Mouse (Mus musculus) layer of hippocampus, adult 2 months (tissue): Measurements from ENCODE around the gene Bloc1s4. TPM values are rescaled to one million over a fixed set of nuclear protein-coding genes. Genes with fewer than 3 reads are reported as not detected.

ENCODE experiments used
- DNase-seq, 2 experiments: peaks; one replicate each; pipeline ENCODE4 v3.0.0; 2022; ENCODE audit warnings: low spot score in 2 of 2
- H3K27ac ChIP-seq: fragments of 200-600 bp; 2 replicates; pipeline ENCODE4 v1.8.1; 2022
- H3K4me3 ChIP-seq: fragments of 200-600 bp; 2 replicates; pipeline ENCODE4 v1.8.1; 2022; ENCODE audit warnings: mild to moderate bottlenecking
- CTCF ChIP-seq: fragments of 200-600 bp; conservative IDR thresholded peaks from 2 replicates; pipeline ENCODE4 v1.8.1; 2022; ENCODE audit warnings: antibody characterized with exemption, mild to moderate bottlenecking, moderate library complexity
- long read RNA-seq, 2 experiments: library from polyadenylated mRNA; stranded (forward); transcript quantifications; one replicate each; pipeline ENCODE4 v2.0.0; 2021; ENCODE audit warnings: borderline mapping rate in 2 of 2
- total RNA-seq, 2 experiments: library from RNA; stranded (reverse); gene quantifications; 2 replicates each; pipeline ENCODE4 v1.2.3; 2021

Gene Bloc1s4
- 10 to 100 TPM; 22.4 to 26.0 TPM for total RNA-seq
- long read RNA-seq, experiment 1, transcript Bloc1s4-201 (1 exons, 1,273 nt): major isoform, 25 of 25 reads
- long read RNA-seq, experiment 1, partial matches to known transcripts: 0 of 25 reads
- long read RNA-seq, experiment 1, other reads (novel, unspliced or antisense): 0 of 25 reads
- long read RNA-seq, experiment 2, transcript Bloc1s4-201 (1 exons, 1,273 nt): major isoform, 29 of 29 reads
- long read RNA-seq, experiment 2, partial matches to known transcripts: 0 of 29 reads
- long read RNA-seq, experiment 2, other reads (novel, unspliced or antisense): 0 of 29 reads

DNA sequence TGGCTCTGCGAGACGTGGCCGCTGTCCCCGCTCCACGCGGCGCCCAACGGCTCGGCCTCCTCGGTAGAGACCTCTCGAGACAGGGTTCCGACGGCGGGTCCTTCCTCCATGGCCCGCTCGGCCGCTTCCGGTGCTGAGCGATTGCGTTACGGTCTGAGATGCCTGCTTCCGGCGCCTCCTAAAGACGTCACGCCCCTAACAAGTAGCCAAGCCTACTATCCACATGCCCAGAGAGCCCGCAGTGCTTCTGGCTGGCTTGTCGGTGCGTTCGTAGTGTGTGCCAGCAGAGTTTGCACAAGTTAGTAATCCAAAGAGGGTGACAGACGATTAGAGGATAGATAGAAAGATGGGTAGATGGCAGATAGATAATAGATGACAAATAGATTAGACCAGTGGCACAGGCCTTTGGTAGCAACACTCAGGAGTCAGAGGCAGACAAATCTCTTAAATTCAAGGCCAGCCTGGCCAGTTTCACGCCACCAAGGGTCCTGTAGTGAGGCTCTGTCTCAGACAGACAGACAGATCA is at the start of gene Bloc1s4:
Bloc1s4 (minus strand) TSS at position 115 of the 526 bp plus-strand sequence.
- Histone ChIP-seq H3K4me3 (peak within 1 kb of the TSS; percentile 92), H3K27ac (peak within 1 kb of the TSS; percentile 83)
- TF ChIP-seq CTCF: no peak
- DNase-seq: peak; percentile 94 to 95

DNA sequence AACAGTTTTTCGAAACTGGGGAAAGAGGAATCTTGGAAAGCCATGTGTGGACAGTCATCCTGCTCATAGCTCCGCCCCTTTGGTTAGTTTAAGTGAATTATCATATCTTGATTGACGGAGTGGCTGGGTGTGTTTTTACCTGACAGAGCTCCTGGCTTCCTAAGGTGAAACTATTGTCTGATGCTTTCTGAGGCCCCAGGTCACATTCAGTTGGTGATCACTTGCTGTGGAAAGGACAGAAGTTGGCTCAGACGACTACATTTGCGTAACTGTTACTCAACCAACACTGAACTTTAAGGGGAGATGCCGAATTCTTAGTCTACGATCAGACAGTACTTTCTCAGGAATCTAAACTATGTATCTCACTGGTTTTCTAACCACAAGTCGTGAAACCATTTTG is 48.8 kb upstream of the Bloc1s4 start:
- Histone ChIP-seq H3K4me3 (peak overlapping the region; percentile 86), H3K27ac (no peak overlapping the region)
- DNase-seq: no peak
- TF ChIP-seq CTCF: no peak

DNA sequence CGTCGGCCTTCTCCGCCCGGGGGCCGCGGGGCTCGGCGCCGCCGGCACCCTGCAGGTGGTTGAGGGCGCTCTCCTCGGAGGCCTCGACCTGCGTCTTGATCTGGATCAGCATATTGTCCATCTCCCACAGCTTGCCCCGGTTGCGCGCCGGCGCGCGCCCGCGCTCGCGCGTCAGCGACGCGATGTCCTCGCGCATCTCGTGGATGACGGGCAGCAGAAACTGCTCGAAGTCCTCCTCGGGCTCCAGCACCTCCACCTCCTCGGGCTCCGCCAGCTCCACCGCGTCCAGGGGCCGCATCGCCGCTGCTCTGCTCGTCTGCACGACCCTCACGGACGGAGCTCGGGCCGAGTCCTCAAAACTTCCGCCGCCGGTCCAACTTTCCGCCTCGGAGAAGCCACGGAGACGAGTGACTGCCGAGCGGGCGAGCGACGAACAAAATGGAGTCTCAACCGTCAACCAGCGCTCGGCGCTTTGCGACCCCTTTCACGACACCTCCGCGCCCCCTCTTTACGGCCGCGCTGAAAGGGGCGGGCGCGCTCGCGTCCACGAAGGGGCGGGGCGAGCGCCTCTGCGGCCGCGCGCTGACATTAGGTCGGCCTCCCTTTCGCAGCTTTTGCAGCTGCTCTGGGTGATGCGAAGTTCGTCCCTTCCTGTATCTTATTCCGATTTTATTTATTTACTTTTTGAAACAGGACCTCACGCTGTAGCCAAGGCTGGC is 48.0 kb upstream of the Bloc1s4 start, which contains the start of gene Mrfap1:
Mrfap1 (minus strand) TSS at position 477 of the 719 bp plus-strand sequence.
- Histone ChIP-seq H3K27ac (peak within 1 kb of the TSS; percentile 96), H3K4me3 (peak within 1 kb of the TSS; percentile 86)
- peak; percentile 93 to 94 for DNase-seq

DNA sequence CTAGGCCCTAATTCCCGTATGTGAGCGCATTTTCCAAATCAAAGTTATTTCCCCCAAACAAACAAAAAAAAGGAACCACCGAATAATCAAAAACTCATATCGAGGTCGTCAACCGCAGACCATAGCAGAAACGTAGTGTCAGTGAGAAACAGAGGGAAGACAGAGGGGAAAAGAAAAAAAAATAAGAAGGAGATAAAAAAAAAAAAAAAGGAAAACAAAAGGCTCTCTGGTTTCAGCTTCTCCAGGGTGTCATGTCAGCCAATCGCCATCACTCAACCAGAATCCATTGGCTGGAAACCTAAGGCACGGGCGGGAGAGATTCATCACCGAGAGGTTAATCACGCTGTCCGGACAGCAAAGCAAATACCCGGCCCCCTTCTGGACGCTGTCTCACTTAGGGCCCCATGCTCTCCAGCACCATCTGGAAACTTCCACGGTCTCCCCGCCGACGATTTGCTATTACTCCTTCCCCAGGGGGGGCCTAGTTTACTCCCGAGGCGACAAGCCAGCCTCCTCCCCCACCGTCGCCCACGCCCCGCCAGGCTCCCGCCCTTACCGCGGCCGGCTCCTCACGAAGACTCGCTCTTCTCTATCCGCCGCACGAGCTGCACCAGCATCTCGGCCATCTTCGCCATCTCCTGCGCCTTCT is 47.3 kb upstream of the Bloc1s4 start:
- H3K4me3 ChIP-seq: peak overlapping the region; percentile 86
- peak overlapping the region; percentile 96 for H3K27ac ChIP-seq
- TF ChIP-seq CTCF: peak; percentile 27
- peak; percentile 84 to 85 for DNase-seq

DNA sequence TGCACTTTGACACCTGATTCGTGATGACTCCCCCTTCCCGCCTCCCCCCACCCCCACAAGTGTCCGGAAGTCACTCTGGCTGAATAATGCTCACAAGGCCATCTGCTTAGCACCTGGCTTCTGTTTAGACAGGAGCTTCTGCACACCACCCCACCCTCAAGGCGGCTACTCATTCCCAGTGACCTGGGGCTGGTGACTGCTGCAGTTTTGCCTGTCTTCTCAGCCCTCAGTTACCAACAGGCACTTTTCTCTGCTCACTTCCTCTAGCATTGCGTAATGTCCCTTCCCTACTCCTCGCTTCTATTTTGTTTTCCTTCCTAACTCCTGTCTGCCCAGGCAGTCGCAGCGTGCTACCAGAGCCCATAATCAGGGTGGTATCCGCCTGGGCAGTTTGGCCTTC is 43.4 kb upstream of the Bloc1s4 start:
- H3K27ac ChIP-seq: no peak overlapping the region
- DNase-seq: no peak
- TF ChIP-seq CTCF: no peak

DNA sequence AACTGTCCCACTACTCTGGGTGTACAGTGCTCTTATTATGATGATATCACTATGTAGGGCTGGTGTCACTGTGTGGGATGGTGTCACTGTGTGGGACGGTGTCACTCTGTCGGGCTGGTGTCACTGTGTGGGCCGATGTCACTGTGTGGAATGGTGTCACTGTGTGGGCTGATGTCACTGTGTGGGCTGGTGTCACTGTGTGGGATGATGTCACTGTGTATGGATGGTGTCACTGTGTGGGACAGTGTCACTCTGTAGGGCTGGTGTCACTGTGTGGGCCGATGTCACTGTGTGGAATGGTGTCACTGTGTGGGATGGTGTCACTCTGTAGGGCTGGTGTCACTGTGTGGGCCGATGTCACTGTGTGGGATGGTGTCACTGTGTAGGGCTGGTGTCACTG is 37.6 kb upstream of the Bloc1s4 start:
- H3K27ac ChIP-seq: no peak overlapping the region
- no peak overlapping the region for H3K4me3 ChIP-seq
- DNase-seq: no peak
- no peak for TF ChIP-seq CTCF

More for the DNA sequence above, 43.4 kb upstream of the Bloc1s4 start:
- H3K4me3 ChIP-seq: no peak overlapping the region

DNA sequence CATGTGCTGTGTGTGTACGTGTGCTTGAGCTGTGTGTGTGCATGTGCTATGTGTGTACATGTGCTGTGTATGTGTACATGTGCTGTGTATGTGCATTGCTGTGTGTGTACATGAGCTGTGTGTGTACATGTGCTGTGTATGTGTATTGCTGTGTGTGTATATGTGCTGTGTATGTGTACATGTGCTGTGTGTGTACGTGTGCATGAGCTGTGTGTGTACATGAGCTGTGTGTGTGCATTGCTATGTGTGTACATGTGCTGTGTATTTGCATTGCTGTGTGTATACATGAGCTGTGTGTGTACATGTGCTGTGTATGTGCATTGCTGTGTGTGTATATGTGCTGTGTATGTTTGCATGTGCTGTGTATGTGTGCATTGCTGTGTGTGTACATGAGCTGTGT is 31.1 kb upstream of the Bloc1s4 start:
- DNase-seq: no peak
- no peak overlapping the region for H3K4me3 ChIP-seq
- TF ChIP-seq CTCF: no peak
- no peak overlapping the region for H3K27ac ChIP-seq

DNA sequence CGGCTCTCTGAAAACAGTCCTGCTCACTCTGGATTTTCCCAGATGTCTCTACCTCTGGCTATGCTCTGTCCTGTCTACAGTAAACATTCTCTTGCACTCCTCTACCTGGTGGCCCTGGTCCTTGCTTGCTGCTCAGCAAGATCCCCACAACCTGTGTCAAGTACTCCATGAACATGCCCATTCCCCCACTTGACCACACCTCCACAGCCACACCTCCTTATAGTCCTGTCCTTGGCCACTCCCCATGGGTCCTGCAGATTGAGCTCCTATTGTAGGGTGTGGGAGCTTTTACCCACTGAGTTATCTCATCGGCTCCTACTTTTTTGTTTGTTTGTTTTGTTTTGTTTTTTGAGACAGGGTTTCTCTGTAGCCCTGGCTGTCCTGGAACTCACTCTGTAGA is 30.5 kb upstream of the Bloc1s4 start:
- H3K27ac ChIP-seq: no peak overlapping the region
- no peak overlapping the region for H3K4me3 ChIP-seq
- TF ChIP-seq CTCF: no peak
- no peak for DNase-seq

DNA sequence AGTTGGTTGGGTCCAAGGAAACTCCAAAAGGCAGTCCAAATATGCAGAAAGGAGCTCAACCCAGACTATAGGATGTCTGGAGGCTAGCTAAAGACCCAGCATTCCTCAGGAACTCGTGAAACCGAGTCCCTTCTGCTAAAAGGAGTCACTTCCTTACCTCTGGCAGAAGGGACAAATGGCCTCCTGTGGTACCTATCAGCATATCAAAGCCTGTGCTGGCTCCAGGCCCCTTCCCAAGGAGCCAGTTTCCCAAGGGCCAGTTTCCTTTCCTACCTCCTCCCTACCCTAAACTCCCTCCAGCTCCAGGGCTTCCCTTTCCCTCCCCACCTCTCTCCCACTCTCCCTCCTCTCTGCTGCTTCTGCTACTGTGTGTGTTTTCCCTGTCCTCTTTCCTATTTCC is 28.7 kb upstream of the Bloc1s4 start:
- no peak overlapping the region for H3K27ac ChIP-seq
- DNase-seq: no peak
- H3K4me3 ChIP-seq: no peak overlapping the region
- no peak for TF ChIP-seq CTCF

DNA sequence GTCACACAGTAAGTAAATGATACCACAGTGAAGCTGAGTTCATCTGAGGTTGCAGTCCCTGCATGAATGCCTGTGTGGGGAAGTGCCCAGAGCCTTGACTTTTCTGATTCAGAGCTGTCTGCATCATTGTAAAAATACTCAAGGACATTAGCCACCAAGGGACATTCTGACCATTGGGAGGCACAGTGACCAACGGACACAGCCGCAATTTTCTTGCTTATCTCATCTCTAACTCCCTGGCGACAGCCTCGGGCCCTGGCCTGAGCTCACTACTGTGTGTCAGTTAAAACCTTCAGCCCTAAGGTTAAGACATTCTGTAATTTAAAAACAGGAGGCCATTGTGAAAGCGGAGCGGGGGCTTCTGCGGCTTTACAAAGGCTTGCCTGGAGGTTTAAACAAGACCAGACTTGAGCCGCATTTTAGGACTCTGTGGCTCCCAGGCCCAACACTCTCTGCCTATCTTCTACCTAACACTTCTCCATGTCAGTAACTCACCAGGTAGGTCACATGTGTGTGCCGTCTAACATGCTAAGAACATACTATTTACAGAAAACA is 27.6 kb upstream of the Bloc1s4 start:
- no peak overlapping the region for H3K27ac ChIP-seq
- H3K4me3 ChIP-seq: no peak overlapping the region
- DNase-seq: no peak
- TF ChIP-seq CTCF: no peak

DNA sequence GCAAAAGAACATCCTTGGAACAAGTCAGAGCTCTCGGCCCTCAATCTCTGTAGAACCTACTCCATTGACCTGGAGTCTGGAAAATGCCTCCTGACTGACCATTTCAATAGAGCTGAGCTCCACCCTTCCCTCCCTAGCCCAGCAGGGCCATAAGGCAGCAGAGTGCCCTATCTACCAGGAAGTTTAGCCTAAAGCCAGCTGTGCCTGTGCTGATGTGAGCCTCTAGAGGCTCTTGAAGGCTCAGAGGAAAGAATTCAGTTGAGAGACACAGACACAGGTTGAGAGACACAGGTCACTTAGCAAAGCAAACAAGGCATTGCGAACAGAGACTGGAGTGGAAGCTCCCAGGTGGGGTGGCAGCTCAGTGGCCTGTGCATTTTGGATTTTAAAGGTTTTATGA is 26.9 kb upstream of the Bloc1s4 start:
- Histone ChIP-seq H3K4me3 (no peak overlapping the region), H3K27ac (no peak overlapping the region)
- DNase-seq: no peak
- no peak for TF ChIP-seq CTCF

DNA sequence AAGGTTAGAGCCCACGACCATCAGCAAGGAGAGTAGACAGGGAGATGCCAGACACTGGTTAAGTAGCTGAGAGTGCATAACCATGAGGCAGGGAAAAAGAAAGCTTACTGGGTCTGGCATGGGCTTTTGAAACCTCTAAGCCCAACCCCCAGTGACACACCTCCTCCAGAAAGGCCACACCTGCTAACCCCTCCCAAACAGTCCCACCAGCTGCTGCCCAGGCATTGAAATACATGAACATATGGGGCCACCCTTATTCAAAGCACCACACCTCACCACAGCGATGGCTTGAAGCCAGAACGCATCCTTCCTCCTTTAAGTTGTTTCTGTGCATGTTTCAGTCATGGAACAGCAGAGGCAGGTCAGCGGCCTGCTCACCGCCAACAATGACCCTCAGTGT is 24.1 kb upstream of the Bloc1s4 start:
- no peak for TF ChIP-seq CTCF
- Histone ChIP-seq H3K27ac (no peak overlapping the region), H3K4me3 (no peak overlapping the region)
- no peak for DNase-seq

DNA sequence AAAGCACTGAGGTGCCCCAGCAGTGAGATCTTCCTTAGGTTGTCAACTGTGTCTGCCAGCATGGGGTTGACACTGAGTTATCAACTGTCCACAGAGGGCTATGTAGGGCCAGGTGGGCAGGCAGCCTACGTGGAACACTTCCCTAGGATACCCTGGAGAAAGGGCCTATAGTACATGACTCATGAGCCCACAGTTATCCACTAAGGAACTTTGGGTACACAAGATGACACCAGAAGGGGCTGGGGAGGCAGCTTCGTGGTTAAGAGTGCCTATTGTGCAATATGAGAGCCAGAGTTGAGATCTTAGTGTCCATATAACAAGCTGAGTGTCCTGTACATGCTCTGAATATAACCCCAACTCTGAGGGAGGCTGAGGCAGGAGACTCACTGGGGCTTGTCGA is 21.2 kb upstream of the Bloc1s4 start:
- Histone ChIP-seq H3K27ac (no peak overlapping the region), H3K4me3 (no peak overlapping the region)
- TF ChIP-seq CTCF: no peak
- no peak for DNase-seq
